Mouse (Mus musculus): Measurements from ENCODE around the gene Gm20532. TPM values are rescaled to one million over a fixed set of nuclear protein-coding genes. Genes with fewer than 3 reads are reported as not detected.

Gene Gm20532
- total and polyA plus RNA-seq, 2 experiments from 2014 or later, result not detected

GRCm38 (mm10) chr2:26553904-26554303 is 32.5 kb upstream of the Gm20532 start:
- WGBS, result 69% methylated on average over 9 of the region's 9 CpGs
- H3K27me3 ChIP-seq (ENCODE audit: insufficient read depth, low read length), result no peaks in the 10 kb centered on the region
- H3K36me3 ChIP-seq (ENCODE audit: insufficient read depth, low read length), result no peaks in the 10 kb centered on the region
- no peak overlapping the region for H3K27ac ChIP-seq
- DNase-seq (ENCODE audit: low spot score), result no peak
- no peak for TF ChIP-seq CTCF (IDR thresholded peaks at IDR 0.05; ENCODE audit: low read depth)
- no peaks in the 10 kb centered on the region for H3K9me3 ChIP-seq (ENCODE audit: low read length)
- H3K9ac ChIP-seq (replicated peaks; ENCODE audit: low read length), result no peak overlapping the region
- no peak overlapping the region for H3K4me3 ChIP-seq (ENCODE audit: low read length)
- ATAC-seq, result no peak
- peaks cover 10% of the 10 kb centered on the region; the same call in 1 of the 2 replicates for H3K4me1 ChIP-seq (ENCODE audit: insufficient read depth, low read length)
- no peak overlapping the region for H3K4me2 ChIP-seq (ENCODE audit: low read depth, low read length)

DNA sequence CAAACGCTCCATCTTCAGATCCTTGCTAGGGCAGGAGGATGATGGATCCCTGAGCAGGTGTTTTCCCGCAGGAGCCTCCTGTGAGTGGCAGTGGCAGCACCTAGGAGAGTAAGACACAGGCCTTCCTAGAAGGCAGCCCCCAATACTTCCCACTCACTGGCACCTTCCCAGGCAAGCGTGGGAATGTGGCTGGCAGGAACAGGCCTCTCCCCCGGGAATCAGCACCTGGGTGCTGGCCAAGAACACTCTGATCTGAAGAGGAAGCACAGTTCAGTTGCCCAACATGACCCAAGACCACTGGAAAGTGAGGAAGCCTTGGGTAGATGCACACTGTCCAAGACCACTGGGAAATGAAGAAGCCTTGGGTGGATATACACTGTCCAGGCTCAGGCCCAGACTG is 31.4 kb upstream of the Gm20532 start:
- 67% methylated on average over 4 of the region's 4 CpGs for WGBS
- no peak overlapping the region for H3K9ac ChIP-seq (replicated peaks; ENCODE audit: low read length)

GRCm38 (mm10) chr2:26556535-26556993 is 29.9 kb upstream of the Gm20532 start:
- no peak overlapping the region for H3K27ac ChIP-seq
- no peaks in the 10 kb centered on the region for H3K4me1 ChIP-seq (ENCODE audit: insufficient read depth, low read length)
- H3K27me3 ChIP-seq (ENCODE audit: insufficient read depth, low read length), result no peaks in the 10 kb centered on the region
- WGBS, result 64% methylated on average over 4 of the region's 4 CpGs
- ATAC-seq (no peak), DNase-seq (ENCODE audit: low spot score) (no peak)
- H3K4me2 ChIP-seq (ENCODE audit: low read depth, low read length), result no peak overlapping the region
- H3K9ac ChIP-seq (replicated peaks; ENCODE audit: low read length), result no peak overlapping the region
- no peak for TF ChIP-seq CTCF (IDR thresholded peaks at IDR 0.05; ENCODE audit: low read depth)
- no peaks in the 10 kb centered on the region for H3K36me3 ChIP-seq (ENCODE audit: insufficient read depth, low read length)
- H3K4me3 ChIP-seq (ENCODE audit: low read length), result no peak overlapping the region
- no peaks in the 10 kb centered on the region for H3K9me3 ChIP-seq (ENCODE audit: low read length)

More for the DNA sequence above, 31.4 kb upstream of the Gm20532 start:
- no peak for ATAC-seq
- DNase-seq (ENCODE audit: low spot score), result peak; percentile 35
- Histone ChIP-seq H3K27ac (no peak overlapping the region), H3K4me2 (ENCODE audit: low read depth, low read length) (no peak overlapping the region), H3K27me3 (ENCODE audit: insufficient read depth, low read length) (no peaks in the 10 kb centered on the region), H3K4me3 (ENCODE audit: low read length) (no peak overlapping the region), H3K4me1 (ENCODE audit: insufficient read depth, low read length) (peaks cover 8% of the 10 kb centered on the region; the same call in 1 of the 2 replicates), H3K36me3 (ENCODE audit: insufficient read depth, low read length) (no peaks in the 10 kb centered on the region), H3K9me3 (ENCODE audit: low read length) (no peaks in the 10 kb centered on the region)
- no peak for TF ChIP-seq CTCF (IDR thresholded peaks at IDR 0.05; ENCODE audit: low read depth)

DNA sequence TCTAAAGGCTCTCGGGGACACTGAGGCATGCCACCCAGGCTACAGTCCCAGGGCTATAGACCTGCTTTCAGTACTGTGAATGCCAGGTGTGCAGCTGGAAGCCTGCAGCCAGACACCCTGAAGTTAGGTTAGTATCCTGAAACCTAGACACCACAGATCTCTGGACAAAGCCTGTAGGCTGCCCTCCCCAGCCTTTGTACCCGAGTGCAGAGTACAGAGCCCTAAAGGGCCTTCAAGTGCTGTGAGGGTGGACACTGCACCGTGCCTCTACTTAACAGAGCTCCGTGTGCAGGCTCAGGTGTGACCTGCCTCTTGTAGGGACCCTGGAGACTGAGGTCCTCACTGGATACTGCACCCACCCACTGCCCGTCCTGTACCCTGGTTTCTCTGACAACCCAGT is 25.9 kb upstream of the Gm20532 start:
- H3K27me3 ChIP-seq (ENCODE audit: insufficient read depth, low read length), result no peaks in the 10 kb centered on the region
- H3K4me1 ChIP-seq (ENCODE audit: insufficient read depth, low read length), result no peaks in the 10 kb centered on the region
- no peak for DNase-seq (ENCODE audit: low spot score)
- no peak overlapping the region for H3K9ac ChIP-seq (replicated peaks; ENCODE audit: low read length)
- no peak overlapping the region for H3K27ac ChIP-seq
- H3K36me3 ChIP-seq (ENCODE audit: insufficient read depth, low read length), result no peaks in the 10 kb centered on the region
- 72% methylated on average over 5 of the region's 5 CpGs for WGBS
- ATAC-seq, result no peak
- no peak overlapping the region for H3K4me2 ChIP-seq (ENCODE audit: low read depth, low read length)
- H3K4me3 ChIP-seq (ENCODE audit: low read length), result no peak overlapping the region
- TF ChIP-seq CTCF (IDR thresholded peaks at IDR 0.05; ENCODE audit: low read depth), result no peak
- H3K9me3 ChIP-seq (ENCODE audit: low read length), result no peaks in the 10 kb centered on the region

GRCm38 (mm10) chr2:26561351-26562016 is 25.0 kb upstream of the Gm20532 start:
- 42% methylated on average over 6 of the region's 6 CpGs for WGBS
- Histone ChIP-seq H3K9ac (replicated peaks; ENCODE audit: low read length) (no peak overlapping the region), H3K27me3 (ENCODE audit: insufficient read depth, low read length) (no peaks in the 10 kb centered on the region), H3K4me1 (ENCODE audit: insufficient read depth, low read length) (no peaks in the 10 kb centered on the region), H3K27ac (no peak overlapping the region), H3K4me3 (ENCODE audit: low read length) (no peak overlapping the region), H3K36me3 (ENCODE audit: insufficient read depth, low read length) (no peaks in the 10 kb centered on the region), H3K4me2 (ENCODE audit: low read depth, low read length) (no peak overlapping the region), H3K9me3 (ENCODE audit: low read length) (no peaks in the 10 kb centered on the region)
- TF ChIP-seq CTCF (IDR thresholded peaks at IDR 0.05; ENCODE audit: low read depth), result peak; percentile 98
- DNase-seq (ENCODE audit: low spot score) (peak; percentile 76), ATAC-seq (peak; percentile 66; the same call in 1 of the 2 replicates)

- H3K4me1 ChIP-seq (ENCODE audit: insufficient read depth, low read length), result no peaks in the 10 kb centered on the region
- no peak overlapping the region for H3K9ac ChIP-seq (replicated peaks; ENCODE audit: low read length)
- no peaks in the 10 kb centered on the region for H3K36me3 ChIP-seq (ENCODE audit: insufficient read depth, low read length)
- DNase-seq (ENCODE audit: low spot score) (peak; percentile 58), ATAC-seq (peak; percentile 60)
- H3K4me3 ChIP-seq (ENCODE audit: low read length), result no peak overlapping the region
- WGBS, result 19% methylated on average over 4 of the region's 4 CpGs
- peak; percentile 76 for TF ChIP-seq CTCF (IDR thresholded peaks at IDR 0.05; ENCODE audit: low read depth)
- no peaks in the 10 kb centered on the region for H3K9me3 ChIP-seq (ENCODE audit: low read length)
- no peak overlapping the region for H3K4me2 ChIP-seq (ENCODE audit: low read depth, low read length)
- H3K27me3 ChIP-seq (ENCODE audit: insufficient read depth, low read length), result no peaks in the 10 kb centered on the region
- H3K27ac ChIP-seq, result no peak overlapping the region
Measured at GRCm38 (mm10) chr2:26566221-26566620, 20.2 kb upstream of the Gm20532 start.

DNA sequence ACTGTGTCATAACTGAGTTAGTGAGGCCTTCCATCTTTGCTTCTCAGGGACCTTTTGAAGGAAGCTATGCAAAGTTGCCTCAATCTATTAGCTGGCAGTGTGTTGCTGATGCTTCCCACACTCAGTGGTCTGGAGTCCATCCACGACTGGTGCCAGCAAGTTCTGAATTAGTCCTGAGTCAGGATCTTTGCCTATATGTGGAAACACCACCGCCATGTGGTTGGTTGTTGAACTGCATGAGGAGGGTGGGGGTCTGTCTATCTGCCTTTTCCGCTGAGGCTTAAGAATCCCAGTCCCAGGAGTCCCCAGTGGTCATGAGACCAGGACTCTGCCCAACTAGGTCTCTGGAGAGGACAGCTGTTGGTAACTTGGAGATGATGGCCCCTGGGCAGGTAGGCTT is 16.4 kb upstream of the Gm20532 start:
- DNase-seq (ENCODE audit: low spot score), result peak; percentile 75
- ATAC-seq, result 0 out of 2 replicates have a peak, but pooled peaks have one; percentile 17
- no peak overlapping the region for H3K9ac ChIP-seq (replicated peaks; ENCODE audit: low read length)
- WGBS, result 7% methylated on average over 3 of the region's 3 CpGs
- peaks cover 9% of the 10 kb centered on the region; the same call in 1 of the 2 replicates for H3K4me1 ChIP-seq (ENCODE audit: insufficient read depth, low read length)
- no peaks in the 10 kb centered on the region for H3K27me3 ChIP-seq (ENCODE audit: insufficient read depth, low read length)
- H3K4me3 ChIP-seq (ENCODE audit: low read length), result no peak overlapping the region
- TF ChIP-seq CTCF (IDR thresholded peaks at IDR 0.05; ENCODE audit: low read depth), result peak; percentile 89
- H3K9me3 ChIP-seq (ENCODE audit: low read length), result no peaks in the 10 kb centered on the region
- H3K27ac ChIP-seq, result no peak overlapping the region
- no peaks in the 10 kb centered on the region for H3K36me3 ChIP-seq (ENCODE audit: insufficient read depth, low read length)
- no peak overlapping the region for H3K4me2 ChIP-seq (ENCODE audit: low read depth, low read length)
